Mouse (Mus musculus) lung, postnatal 25 days (tissue): Measurements from ENCODE around the gene Gm20388.

Experiments used
- DNase-seq: peaks from one replicate; pipeline ENCODE4 v3.0.0; 2022; ENCODE audit warnings: low spot score

Gm20388 gene

GRCm38 (mm10) chr8:124294425-124294824, 4383.8 kb downstream of the Gm20388 start:
- no peak for DNase-seq

GRCm38 (mm10) chr8:124294900-124295299, 4384.3 kb downstream of the Gm20388 start:
- no peak for DNase-seq

- no peak for DNase-seq
Measured at GRCm38 (mm10) chr8:124295357-124295756, 4384.7 kb downstream of the Gm20388 start.

- no peak for DNase-seq
Measured at GRCm38 (mm10) chr8:124301512-124301911, 4390.9 kb downstream of the Gm20388 start.

- no peak for DNase-seq
Measured at GRCm38 (mm10) chr8:124301935-124302555, 4391.4 kb downstream of the Gm20388 start.

- no peak for DNase-seq
Measured at GRCm38 (mm10) chr8:124303211-124303902, 4392.7 kb downstream of the Gm20388 start.

- no peak for DNase-seq
Measured at GRCm38 (mm10) chr8:124304141-124304540, 4393.5 kb downstream of the Gm20388 start.

GRCm38 (mm10) chr8:124306574-124306973, 4395.9 kb downstream of the Gm20388 start:
- no peak for DNase-seq

- no peak for DNase-seq
Measured at GRCm38 (mm10) chr8:124307700-124308099, 4397.1 kb downstream of the Gm20388 start.

- DNase-seq = no peak
Measured at GRCm38 (mm10) chr8:124310509-124310908, 4399.9 kb downstream of the Gm20388 start.

- no peak for DNase-seq
Measured at GRCm38 (mm10) chr8:124311111-124311510, 4400.5 kb downstream of the Gm20388 start.

GRCm38 (mm10) chr8:124311723-124312122, 4401.1 kb downstream of the Gm20388 start:
- DNase-seq = no peak

- DNase-seq = no peak
Measured at GRCm38 (mm10) chr8:124312228-124312627, 4401.6 kb downstream of the Gm20388 start.

- peak; percentile 28 for DNase-seq
Measured at GRCm38 (mm10) chr8:124314803-124315202, 4404.2 kb downstream of the Gm20388 start.

GRCm38 (mm10) chr8:124316466-124317136, 4406.0 kb downstream of the Gm20388 start:
- DNase-seq = peak; percentile 24

GRCm38 (mm10) chr8:124317191-124317682, 4406.6 kb downstream of the Gm20388 start:
- peak; percentile 12 for DNase-seq

- DNase-seq = peak; percentile 20
Measured at GRCm38 (mm10) chr8:124317821-124318220, 4407.2 kb downstream of the Gm20388 start.

- DNase-seq = peak; percentile 42
Measured at GRCm38 (mm10) chr8:124318612-124319315, 4408.1 kb downstream of the Gm20388 start.

- no peak for DNase-seq
Measured at GRCm38 (mm10) chr8:124319316-124319652, 4408.6 kb downstream of the Gm20388 start.

GRCm38 (mm10) chr8:124321227-124321840, 4410.7 kb downstream of the Gm20388 start:
- DNase-seq = no peak

GRCm38 (mm10) chr8:124323356-124323755, 4412.7 kb downstream of the Gm20388 start:
- no peak for DNase-seq

GRCm38 (mm10) chr8:124328259-124328658, 4417.6 kb downstream of the Gm20388 start:
- DNase-seq = no peak
